Mouse (Mus musculus) forebrain, embryonic 10.5 days (tissue): ENCODE measurements around the gene Gm45618. TPM values are rescaled to one million over a fixed set of nuclear protein-coding genes. Genes with fewer than 3 reads are reported as not detected.
"Not testable (repeated sequence)": the region's sequence is repeated elsewhere in the genome, so short reads cannot be mapped to it uniquely, and the experiment has no call there.

Experiments used
- DNase-seq: peaks from one replicate; pipeline ENCODE4 v3.0.0-alpha.2; 2017; ENCODE audit warnings: low spot score; ENCODE audit errors: extremely low spot score
- H3K27ac ChIP-seq: fragments of 300-500 bp; sonication (generic); 2 replicates; pipeline ENCODE4 v1.5.1; 2016; ENCODE audit warnings: mild to moderate bottlenecking
- H3K27me3 ChIP-seq: fragments of 300-500 bp; sonication (generic); 2 replicates; pipeline ENCODE4 v1.6.1; 2016; ENCODE audit warnings: mild to moderate bottlenecking; ENCODE audit not compliant: poor library complexity, severe bottlenecking
- H3K36me3 ChIP-seq: fragments of 300-500 bp; sonication (generic); replicated peaks from 2 replicates; pipeline ENCODE4 v1.6.1; 2016; ENCODE audit warnings: mild to moderate bottlenecking, moderate library complexity
- H3K4me1 ChIP-seq: fragments of 300-500 bp; sonication (generic); 2 replicates; pipeline ENCODE4 v1.6.1; 2016
- H3K4me3 ChIP-seq: fragments of 300-500 bp; sonication (generic); 2 replicates; pipeline ENCODE4 v1.5.1; 2016; ENCODE audit warnings: mild to moderate bottlenecking, moderate library complexity
- H3K9me3 ChIP-seq: fragments of 300-500 bp; sonication (generic); 2 replicates; pipeline ENCODE4 v1.6.1; 2016; ENCODE audit warnings: mild to moderate bottlenecking, moderate library complexity
- WGBS: fragments of 180-500 bp; shearing (Covaris S2); methylation state at CpG from one replicate; pipeline ENCODE4 v1.1.7; 2016; 5-methylcytosine and 5-hydroxymethylcytosine counted together
- polyA plus RNA-seq: library from polyadenylated mRNA; unstranded; fragments of >200 nt; fragmentation: Nextera tagmentation; extraction: Ambion mirVana; gene quantifications from 2 replicates; pipeline ENCODE4 v1.2.1, GENCODE M21; 2016

The Gm45618 gene
- polyA plus RNA-seq, 1 experiment from 2014 or later, result 0.38 TPM

DNA sequence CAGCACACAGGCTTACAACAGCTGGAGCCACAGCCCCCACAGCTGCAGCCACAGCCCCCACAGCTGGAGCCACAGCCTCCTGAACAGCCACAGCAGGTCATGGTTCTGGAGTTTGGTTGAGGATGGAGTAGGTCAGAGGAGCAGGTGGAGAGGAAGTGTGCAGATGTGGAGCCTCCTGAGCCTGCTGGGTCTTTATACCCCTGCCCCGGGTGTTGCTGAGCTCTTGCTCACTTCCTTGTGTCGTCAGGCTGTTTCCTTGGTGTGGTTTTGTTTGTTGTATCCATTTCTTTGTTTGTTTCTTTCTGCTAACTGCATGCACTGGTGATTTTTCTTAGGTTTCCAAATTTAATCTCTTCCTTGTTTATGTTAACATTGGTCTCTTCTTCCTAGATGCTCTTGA, 15.4 kb upstream of the Gm45618 start, which contains the start of gene Gm39115:
Gm39115 (minus strand) TSS at position 101 of the 400 bp plus-strand sequence.
- not testable (repeated sequence) for H3K9me3 ChIP-seq, H3K36me3 ChIP-seq, H3K4me1 ChIP-seq, H3K27ac ChIP-seq, DNase-seq, H3K4me3 ChIP-seq, H3K27me3 ChIP-seq
- WGBS, result 51% methylated on average over 2 of the region's 2 CpGs

DNA sequence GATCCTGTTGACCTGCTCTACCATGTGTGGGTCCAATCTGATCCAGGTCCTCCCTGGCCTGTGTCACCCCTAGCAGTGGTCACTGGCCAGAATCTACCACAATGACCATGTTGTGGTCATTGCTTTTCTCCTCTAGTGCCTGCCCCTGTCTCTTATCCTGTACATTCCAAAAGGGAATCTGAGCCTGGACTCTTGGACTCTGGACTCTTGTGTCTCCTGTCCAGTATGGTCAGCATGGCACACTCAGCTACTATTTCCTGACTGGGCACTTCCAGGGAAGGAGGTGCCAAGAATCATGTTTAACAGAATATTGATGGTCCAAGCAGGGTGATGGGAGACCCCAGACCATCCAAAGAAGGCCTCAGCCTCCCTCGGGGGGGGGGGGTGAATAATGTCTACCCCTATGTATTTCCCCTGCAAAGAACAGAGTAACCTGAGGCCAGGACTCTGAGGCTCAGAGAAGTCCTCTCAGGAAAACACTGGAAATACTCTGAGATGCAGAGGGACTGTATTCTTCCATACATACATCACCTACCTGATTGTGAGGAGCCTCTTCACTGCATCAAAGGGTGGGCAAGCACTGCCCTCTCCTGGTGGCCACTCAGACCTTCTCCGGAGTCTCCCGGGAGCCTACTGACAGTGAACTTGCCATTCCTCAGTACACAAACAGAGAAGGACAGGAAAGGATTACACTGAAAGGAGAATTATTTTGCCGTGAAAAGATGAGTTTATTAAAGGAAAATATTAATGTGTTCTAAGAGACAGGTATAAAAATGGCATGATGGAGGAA, 13.9 kb upstream of the Gm45618 start:
- H3K27me3 ChIP-seq, result no peaks in the 10 kb centered on the region
- H3K4me1 ChIP-seq, result no peaks in the 10 kb centered on the region
- no peak overlapping the region for H3K4me3 ChIP-seq
- H3K36me3 ChIP-seq, result no peaks in the 10 kb centered on the region
- DNase-seq, result no peak
- 70% methylated on average over 4 of the region's 4 CpGs for WGBS
- H3K9me3 ChIP-seq, result no peaks in the 10 kb centered on the region
- H3K27ac ChIP-seq, result no peak overlapping the region

DNA sequence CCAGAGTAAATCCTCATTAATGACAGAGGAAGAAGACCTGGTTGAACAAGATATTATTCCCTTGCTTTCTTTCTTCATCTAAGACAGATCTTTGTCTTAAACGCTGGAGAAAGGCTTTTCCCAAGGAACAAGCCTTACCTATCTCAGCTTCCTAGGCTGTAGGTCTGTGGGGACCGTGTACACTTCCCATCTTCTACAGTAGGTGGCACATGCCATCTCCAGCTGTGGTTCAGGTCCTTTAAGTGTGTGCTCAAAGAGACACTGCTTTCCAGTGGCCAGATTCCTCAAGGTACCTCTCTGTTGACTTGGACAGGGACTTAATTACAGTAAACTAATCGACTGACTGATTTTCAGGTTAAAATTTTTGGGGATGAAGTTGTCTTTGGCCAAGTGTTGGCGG, 8.3 kb upstream of the Gm45618 start:
- no peaks in the 10 kb centered on the region for H3K4me1 ChIP-seq
- no peak for DNase-seq
- H3K4me3 ChIP-seq, result no peak overlapping the region
- H3K9me3 ChIP-seq, result no peaks in the 10 kb centered on the region
- no peaks in the 10 kb centered on the region for H3K36me3 ChIP-seq
- no peaks in the 10 kb centered on the region for H3K27me3 ChIP-seq
- no peak overlapping the region for H3K27ac ChIP-seq
- WGBS, result 65% methylated on average over 4 of the region's 4 CpGs

DNA sequence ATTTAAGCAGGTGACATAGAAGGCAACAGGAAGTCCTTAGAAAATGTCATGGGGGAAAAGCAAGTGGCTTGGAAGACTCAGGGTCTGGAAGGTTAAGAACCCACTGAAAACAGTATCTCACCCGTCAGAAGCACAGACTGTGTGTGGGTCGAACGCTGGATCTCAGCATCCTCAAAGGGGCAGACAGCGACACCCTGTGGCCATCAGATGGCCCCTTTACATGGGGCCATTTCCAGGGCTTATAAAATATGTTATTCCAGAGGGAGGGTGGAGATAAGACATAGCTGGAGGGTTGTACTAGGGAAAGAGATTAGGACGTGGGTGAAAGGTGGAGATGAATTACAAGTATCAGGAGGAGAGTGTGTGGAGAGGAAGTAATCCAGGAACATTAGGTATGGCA, 897 bp downstream of the Gm45618 start:
- Histone ChIP-seq H3K36me3 (no peaks in the 10 kb centered on the region), H3K9me3 (no peaks in the 10 kb centered on the region), H3K27me3 (no peaks in the 10 kb centered on the region), H3K27ac (no peak overlapping the region), H3K4me1 (no peaks in the 10 kb centered on the region), H3K4me3 (no peak overlapping the region)
- DNase-seq, result no peak
- WGBS, result 21% methylated on average over 5 of the region's 5 CpGs

DNA sequence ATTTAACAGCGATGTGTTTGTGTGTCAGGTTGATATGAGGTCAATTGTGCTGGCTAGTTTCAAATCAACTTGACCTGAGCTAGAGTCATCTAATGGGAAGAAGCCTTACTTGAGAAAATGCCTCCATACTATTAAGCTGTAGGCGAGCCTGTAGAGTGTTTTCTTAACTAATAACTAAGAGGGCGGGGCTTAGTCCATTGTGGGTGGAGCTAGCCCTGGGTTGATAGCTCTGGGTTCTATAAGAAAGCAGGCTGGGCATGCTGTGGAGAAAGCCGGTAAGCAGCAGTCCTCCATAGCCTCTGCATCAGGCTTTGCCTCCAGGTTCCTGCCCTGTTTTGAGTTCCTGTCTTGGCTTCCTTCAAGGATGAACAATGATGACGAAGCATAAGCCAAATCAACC, 15.8 kb downstream of the Gm45618 start:
- Histone ChIP-seq H3K36me3 (no peaks in the 10 kb centered on the region), H3K4me1 (peaks cover 10% of the 10 kb centered on the region), H3K4me3 (no peak overlapping the region), H3K27me3 (peaks cover 6% of the 10 kb centered on the region), H3K9me3 (no peaks in the 10 kb centered on the region), H3K27ac (no peak overlapping the region)
- DNase-seq, result no peak
- 70% methylated on average over 5 of the region's 5 CpGs for WGBS

DNA sequence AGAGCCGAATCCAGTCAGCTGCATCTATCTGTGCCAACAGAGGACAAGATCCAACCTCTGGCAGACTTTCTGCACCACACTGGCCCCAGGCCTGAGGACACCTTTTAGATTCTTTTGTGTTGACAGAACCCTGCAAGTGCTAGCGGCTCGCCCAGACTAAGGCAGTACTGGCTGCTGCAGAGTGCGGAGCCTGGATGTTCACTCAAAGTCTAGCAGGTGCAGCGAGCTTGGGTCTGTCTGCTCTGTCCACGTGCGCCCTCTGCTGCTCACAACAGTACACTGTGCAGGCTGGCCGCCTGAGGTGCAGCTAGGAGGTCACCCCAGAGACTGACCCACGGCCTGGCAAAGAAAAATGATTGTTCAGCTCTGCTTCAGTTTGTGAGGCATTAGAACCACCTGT, 22.8 kb downstream of the Gm45618 start:
- Histone ChIP-seq H3K9me3 (no peaks in the 10 kb centered on the region), H3K27me3 (peaks cover 68% of the 10 kb centered on the region), H3K27ac (no peak overlapping the region), H3K4me3 (no peak overlapping the region), H3K4me1 (peaks cover 36% of the 10 kb centered on the region), H3K36me3 (no peaks in the 10 kb centered on the region)
- DNase-seq, result peak; percentile 80
- WGBS, result 14% methylated on average over 9 of the region's 9 CpGs

DNA sequence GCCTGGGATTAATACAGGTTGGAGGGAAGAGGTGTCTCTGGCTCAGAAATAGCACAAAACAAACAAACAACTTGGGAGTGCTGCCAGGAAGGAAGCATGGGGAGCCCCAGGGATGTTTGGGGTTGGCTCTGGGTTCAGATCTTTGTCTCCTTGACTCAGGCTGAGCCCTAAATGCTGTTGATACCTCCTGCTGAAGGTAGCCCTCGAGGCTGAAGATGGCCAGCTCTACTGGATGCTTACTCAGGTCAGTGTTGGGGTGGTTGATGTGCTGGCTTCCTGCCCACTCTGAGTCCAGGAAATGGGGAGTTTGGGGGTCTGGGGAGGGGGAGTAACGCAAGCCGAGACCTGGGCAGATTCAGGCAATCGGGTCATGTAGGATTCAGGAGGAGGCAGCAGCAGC, 23.8 kb downstream of the Gm45618 start:
- H3K4me1 ChIP-seq, result peaks cover 47% of the 10 kb centered on the region
- H3K27ac ChIP-seq, result no peak overlapping the region

DNA sequence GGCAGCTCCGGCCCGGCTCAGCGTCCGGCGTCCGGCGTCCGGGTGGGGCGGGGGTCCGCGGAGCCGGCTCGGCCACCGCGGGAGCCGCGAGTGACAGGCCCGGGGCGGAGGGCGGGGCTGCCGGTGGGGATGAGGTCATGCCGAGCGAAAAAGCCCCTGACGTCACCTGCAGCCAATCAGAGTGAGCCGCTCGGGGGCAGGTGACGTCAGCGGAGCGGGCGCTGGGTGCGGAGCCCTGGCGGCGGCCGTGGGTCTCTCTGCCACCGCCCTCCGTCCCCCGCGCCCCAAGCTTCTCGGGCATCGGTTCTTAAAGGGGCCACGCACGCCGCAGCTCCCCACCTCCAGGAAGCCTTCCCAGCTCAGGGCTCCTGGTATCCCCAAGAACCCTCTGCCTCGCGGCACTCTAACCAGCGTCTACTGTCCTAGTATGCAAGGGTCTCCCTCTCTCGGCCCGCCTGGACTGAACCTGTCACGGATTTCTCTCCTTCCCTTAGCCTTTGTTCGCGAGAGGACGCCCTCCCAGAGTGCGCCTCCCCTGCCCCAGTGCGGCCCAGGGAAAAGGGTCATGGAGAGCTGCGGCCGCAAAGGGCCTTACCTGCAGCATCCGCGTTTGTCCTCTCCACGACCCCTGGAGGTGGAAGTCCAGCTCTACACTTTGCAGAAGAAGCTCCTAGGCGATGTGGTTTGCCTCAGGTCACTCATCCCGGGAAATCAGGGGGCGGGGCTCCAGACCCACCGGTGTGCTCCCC, 25.2 kb downstream of the Gm45618 start, which contains the start of gene Dusp8:
Dusp8 (minus strand) TSS at position 661 of the 749 bp plus-strand sequence.
- DNase-seq, result peak; percentile 89
- Histone ChIP-seq H3K4me1 (peaks cover 61% of the 10 kb centered on the region), H3K4me3 (peak within 1 kb of the TSS; percentile 74), H3K36me3 (no peaks in the 10 kb centered on the region), H3K27ac (peak within 1 kb of the TSS; percentile 89), H3K9me3 (no peaks in the 10 kb centered on the region), H3K27me3 (peaks cover 92% of the 10 kb centered on the region)
- under 1% methylated on average over 62 of the region's 63 CpGs for WGBS

More for the DNA sequence above, 23.8 kb downstream of the Gm45618 start:
- WGBS, result 73% methylated on average over 4 of the region's 4 CpGs
- Histone ChIP-seq H3K9me3 (no peaks in the 10 kb centered on the region), H3K36me3 (no peaks in the 10 kb centered on the region), H3K4me3 (no peak overlapping the region; the same call in 1 of the 2 replicates), H3K27me3 (peaks cover 78% of the 10 kb centered on the region)
- DNase-seq, result no peak

DNA sequence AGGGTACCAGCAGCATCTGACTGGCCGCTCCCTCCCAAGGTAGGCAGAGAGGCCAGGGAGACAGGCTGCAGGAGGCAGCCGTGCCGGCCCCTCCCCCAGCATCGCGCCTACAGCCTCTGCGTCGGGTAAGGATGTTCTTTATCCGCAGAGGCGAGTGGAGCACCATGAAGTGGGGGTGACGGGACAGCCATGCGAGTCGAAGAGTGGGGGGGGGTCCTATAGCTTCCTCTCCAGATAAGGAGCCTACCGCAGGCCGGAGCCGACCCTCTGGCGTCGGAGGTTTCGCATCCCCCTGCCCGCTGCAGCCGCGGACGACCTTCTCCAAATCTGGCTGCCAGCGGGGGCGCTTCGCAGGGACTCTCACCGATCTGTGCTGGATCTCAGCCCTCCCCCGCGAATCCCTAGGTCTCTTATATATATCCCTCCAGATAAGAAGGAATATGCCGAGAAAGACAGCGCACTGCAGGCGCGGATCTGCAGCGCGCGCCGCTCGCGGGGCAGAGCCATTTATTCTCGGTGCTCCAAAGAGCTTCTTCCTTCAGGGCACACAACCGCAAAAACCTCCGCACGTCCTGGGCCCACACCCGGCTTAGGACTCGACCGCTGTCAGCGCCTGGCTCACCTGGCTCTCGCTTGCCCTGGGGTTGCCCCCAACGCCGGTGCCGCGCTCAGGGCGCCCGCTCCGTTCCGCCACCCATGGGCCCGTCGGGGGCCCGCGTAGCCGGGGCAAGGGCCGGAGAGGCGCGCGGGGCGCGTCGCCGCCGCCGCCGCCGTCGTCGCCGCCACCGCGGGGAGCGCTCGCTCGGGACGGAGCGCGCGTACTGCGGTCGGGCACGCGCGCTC, 26.0 kb downstream of the Gm45618 start:
- Histone ChIP-seq H3K4me1 (peaks cover 69% of the 10 kb centered on the region), H3K27ac (peak overlapping the region; percentile 89), H3K9me3 (no peaks in the 10 kb centered on the region), H3K27me3 (peaks cover 96% of the 10 kb centered on the region), H3K36me3 (no peaks in the 10 kb centered on the region), H3K4me3 (peak overlapping the region; percentile 74)
- DNase-seq, result peak; percentile 43
- 1% methylated on average over 89 of the region's 89 CpGs for WGBS

DNA sequence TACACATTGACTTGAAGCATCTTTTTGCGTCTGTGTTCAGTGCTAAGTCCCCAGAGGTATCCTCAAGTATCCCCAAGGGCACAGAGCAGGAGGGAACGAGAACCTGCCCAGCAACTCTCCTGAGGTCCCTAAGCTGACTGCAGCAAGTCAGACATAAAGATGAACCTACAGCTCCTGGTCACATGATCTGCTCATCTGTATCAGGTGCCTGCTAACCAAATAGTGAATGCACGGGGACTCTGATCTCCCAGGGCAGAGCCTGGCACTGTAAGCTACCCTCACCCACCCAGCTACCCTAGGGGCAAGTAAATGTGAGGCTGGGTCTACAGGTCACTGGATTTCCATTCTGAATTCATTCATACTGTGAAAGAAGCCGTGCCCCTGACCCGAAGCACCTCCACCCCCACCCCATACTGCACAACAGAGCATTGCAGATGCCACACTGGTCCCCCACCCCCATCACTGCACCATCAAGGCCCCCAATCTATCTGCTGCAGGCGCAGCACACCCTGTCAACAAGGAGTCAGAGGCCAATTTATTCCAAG, 26.8 kb downstream of the Gm45618 start:
- no peaks in the 10 kb centered on the region for H3K9me3 ChIP-seq
- H3K4me3 ChIP-seq, result peak overlapping the region; percentile 74
- WGBS, result 25% methylated on average over 6 of the region's 6 CpGs
- H3K27me3 ChIP-seq, result peaks cover 98% of the 10 kb centered on the region
- peak overlapping the region; percentile 89; the same call in 1 of the 2 replicates for H3K27ac ChIP-seq
- no peaks in the 10 kb centered on the region for H3K36me3 ChIP-seq
- H3K4me1 ChIP-seq, result peaks cover 77% of the 10 kb centered on the region
- DNase-seq, result no peak

DNA sequence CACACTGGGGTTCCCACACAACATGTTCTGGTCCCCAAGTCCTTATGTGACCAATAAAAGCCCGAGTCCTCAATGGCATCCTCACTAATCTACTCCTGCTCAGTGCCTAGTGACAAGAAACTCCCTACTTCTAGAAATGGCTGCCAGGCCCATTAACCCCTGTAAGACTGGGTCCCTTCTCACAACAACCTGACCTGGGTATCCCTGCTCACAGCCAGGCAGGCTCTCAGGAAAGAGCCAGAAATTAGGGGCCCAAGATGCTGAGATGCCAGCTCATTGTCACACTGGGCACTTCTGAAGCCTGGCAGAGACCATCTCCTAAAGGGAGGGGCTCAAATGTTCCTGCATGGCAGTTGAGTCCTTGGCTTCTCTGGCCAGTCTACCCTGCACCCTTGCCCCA, 27.5 kb downstream of the Gm45618 start:
- Histone ChIP-seq H3K27ac (no peak overlapping the region), H3K4me3 (peak overlapping the region; percentile 74; the same call in 1 of the 2 replicates), H3K36me3 (peaks cover 1% of the 10 kb centered on the region; the same call in 1 of the 2 replicates), H3K9me3 (no peaks in the 10 kb centered on the region), H3K27me3 (peaks cover 99% of the 10 kb centered on the region), H3K4me1 (peaks cover 84% of the 10 kb centered on the region)
- 63% methylated on average over 1 of the region's 1 CpGs for WGBS
- DNase-seq, result no peak

DNA sequence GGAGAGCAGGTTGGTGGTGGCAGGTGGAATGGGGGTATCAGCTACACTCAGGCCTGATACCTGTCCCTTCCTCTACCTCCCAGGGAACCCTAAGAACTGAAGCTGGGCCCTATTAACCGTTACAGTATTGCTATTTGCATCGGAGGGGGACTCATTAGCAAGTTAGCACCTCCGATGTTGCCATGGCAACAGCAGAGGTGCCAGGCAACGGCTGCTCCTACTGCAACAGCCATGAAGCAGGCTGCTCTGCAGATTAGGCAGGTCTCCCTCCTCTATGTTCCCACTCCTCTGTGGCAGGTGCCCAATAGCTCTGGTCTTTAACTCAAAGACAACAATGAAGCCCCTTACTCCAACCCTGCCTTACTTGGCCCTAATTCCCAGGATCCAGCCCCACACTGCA, 28.7 kb downstream of the Gm45618 start:
- DNase-seq, result no peak
- Histone ChIP-seq H3K9me3 (no peaks in the 10 kb centered on the region), H3K27ac (no peak overlapping the region; the same call in 1 of the 2 replicates), H3K4me1 (peaks cover 88% of the 10 kb centered on the region), H3K4me3 (peak overlapping the region; percentile 20; the same call in 1 of the 2 replicates), H3K36me3 (peaks cover 12% of the 10 kb centered on the region), H3K27me3 (peaks cover 99% of the 10 kb centered on the region)
- WGBS, result 8% methylated on average over 4 of the region's 4 CpGs
